Mouse (Mus musculus): ENCODE data around the gene Atg14. TPM values are rescaled to one million over a fixed set of nuclear protein-coding genes. Genes with fewer than 3 reads are reported as not detected.
"Not testable (repeated sequence)": the region's sequence is repeated elsewhere in the genome, so short reads cannot be mapped to it uniquely, and the experiment has no call there.

Gene Atg14
- 9.2 and 16.9 TPM in 2 replicates for polyA plus RNA-seq (2014; fragmentation: Nextera tagmentation; extraction: Ambion mirVana)

- not testable (repeated sequence) for H3K4me2 ChIP-seq (replicated peaks; ENCODE audit: low read depth, low read length); H3K36me3 ChIP-seq (ENCODE audit: control insufficient read depth, insufficient read depth, low read length); H3K27me3 ChIP-seq (ENCODE audit: control insufficient read depth, insufficient read depth, low read length); H3K4me3 ChIP-seq (ENCODE audit: low read length); H3K4me1 ChIP-seq (ENCODE audit: control insufficient read depth, insufficient read depth, low read length); H3K27ac ChIP-seq (ENCODE audit: low read depth, low read length); ATAC-seq (ENCODE audit: low FRiP score, low TSS enrichment); H3K9me3 ChIP-seq (ENCODE audit: control insufficient read depth, low read length); H3K9ac ChIP-seq (ENCODE audit: low read depth, low read length)
- WGBS: 91% methylated on average over 11 of the region's 11 CpGs
Observed at GRCm38 (mm10) chr14:47570549-47570948, at the start of gene Atg14. TSS of gene Atg14 (minus strand) at chr14:47570649.

GRCm38 (mm10) chr14:47618891-47619290 is 48.4 kb upstream of the Atg14 start:
- no peak for ATAC-seq (ENCODE audit: low FRiP score, low TSS enrichment)
- H3K4me2 ChIP-seq (replicated peaks; ENCODE audit: low read depth, low read length): no peak overlapping the region
- no peak overlapping the region for H3K27ac ChIP-seq (ENCODE audit: low read depth, low read length)
- WGBS: 64% methylated on average over 5 of the region's 5 CpGs
- no peaks in the 10 kb centered on the region for H3K36me3 ChIP-seq (ENCODE audit: control insufficient read depth, insufficient read depth, low read length)
- no peak overlapping the region for H3K9ac ChIP-seq (ENCODE audit: low read depth, low read length)
- H3K27me3 ChIP-seq (ENCODE audit: control insufficient read depth, insufficient read depth, low read length): no peaks in the 10 kb centered on the region
- no peaks in the 10 kb centered on the region for H3K9me3 ChIP-seq (ENCODE audit: control insufficient read depth, low read length)
- H3K4me3 ChIP-seq (ENCODE audit: low read length): no peak overlapping the region
- H3K4me1 ChIP-seq (ENCODE audit: control insufficient read depth, insufficient read depth, low read length): no peaks in the 10 kb centered on the region

GRCm38 (mm10) chr14:47613254-47613653 is 42.8 kb upstream of the Atg14 start:
- H3K4me3 ChIP-seq (ENCODE audit: low read length): no peak overlapping the region
- no peak overlapping the region for H3K27ac ChIP-seq (ENCODE audit: low read depth, low read length)
- no peaks in the 10 kb centered on the region for H3K9me3 ChIP-seq (ENCODE audit: control insufficient read depth, low read length)
- ATAC-seq (ENCODE audit: low FRiP score, low TSS enrichment): no peak
- H3K4me2 ChIP-seq (replicated peaks; ENCODE audit: low read depth, low read length): no peak overlapping the region
- no peaks in the 10 kb centered on the region for H3K36me3 ChIP-seq (ENCODE audit: control insufficient read depth, insufficient read depth, low read length)
- no peaks in the 10 kb centered on the region for H3K4me1 ChIP-seq (ENCODE audit: control insufficient read depth, insufficient read depth, low read length)
- WGBS: 57% methylated on average over 7 of the region's 7 CpGs
- H3K9ac ChIP-seq (ENCODE audit: low read depth, low read length): no peak overlapping the region
- no peaks in the 10 kb centered on the region for H3K27me3 ChIP-seq (ENCODE audit: control insufficient read depth, insufficient read depth, low read length)

- 0 out of 2 replicates have a peak, but pooled peaks have one; percentile 46 for ATAC-seq (ENCODE audit: low FRiP score, low TSS enrichment)
- no peaks in the 10 kb centered on the region for H3K27me3 ChIP-seq (ENCODE audit: control insufficient read depth, insufficient read depth, low read length)
- H3K4me1 ChIP-seq (ENCODE audit: control insufficient read depth, insufficient read depth, low read length): no peaks in the 10 kb centered on the region
- H3K4me3 ChIP-seq (ENCODE audit: low read length): peak overlapping the region; percentile 17; the same call in 1 of the 2 replicates
- H3K27ac ChIP-seq (ENCODE audit: low read depth, low read length): no peak overlapping the region
- WGBS: 29% methylated on average over 11 of the region's 11 CpGs
- no peak overlapping the region for H3K9ac ChIP-seq (ENCODE audit: low read depth, low read length)
- H3K4me2 ChIP-seq (replicated peaks; ENCODE audit: low read depth, low read length): no peak overlapping the region; the same call in 1 of the 2 replicates
- no peaks in the 10 kb centered on the region for H3K36me3 ChIP-seq (ENCODE audit: control insufficient read depth, insufficient read depth, low read length)
- no peaks in the 10 kb centered on the region for H3K9me3 ChIP-seq (ENCODE audit: control insufficient read depth, low read length)
Observed at GRCm38 (mm10) chr14:47597942-47598388, 27.5 kb upstream of the Atg14 start.

GRCm38 (mm10) chr14:47594426-47595103 is 24.1 kb upstream of the Atg14 start:
- ATAC-seq (ENCODE audit: low FRiP score, low TSS enrichment): no peak
- H3K9ac ChIP-seq (ENCODE audit: low read depth, low read length): no peak overlapping the region
- no peaks in the 10 kb centered on the region for H3K36me3 ChIP-seq (ENCODE audit: control insufficient read depth, insufficient read depth, low read length)
- H3K4me2 ChIP-seq (replicated peaks; ENCODE audit: low read depth, low read length): no peak overlapping the region
- no peak overlapping the region for H3K27ac ChIP-seq (ENCODE audit: low read depth, low read length)
- 49% methylated on average over 7 of the region's 7 CpGs for WGBS
- no peaks in the 10 kb centered on the region for H3K9me3 ChIP-seq (ENCODE audit: control insufficient read depth, low read length)
- H3K4me3 ChIP-seq (ENCODE audit: low read length): no peak overlapping the region
- H3K27me3 ChIP-seq (ENCODE audit: control insufficient read depth, insufficient read depth, low read length): no peaks in the 10 kb centered on the region
- H3K4me1 ChIP-seq (ENCODE audit: control insufficient read depth, insufficient read depth, low read length): no peaks in the 10 kb centered on the region

GRCm38 (mm10) chr14:47590391-47590975 is 20.0 kb upstream of the Atg14 start:
- ATAC-seq (ENCODE audit: low FRiP score, low TSS enrichment): no peak
- Histone ChIP-seq H3K27ac (ENCODE audit: low read depth, low read length) (no peak overlapping the region), H3K9ac (ENCODE audit: low read depth, low read length) (no peak overlapping the region), H3K4me2 (replicated peaks; ENCODE audit: low read depth, low read length) (no peak overlapping the region), H3K27me3 (ENCODE audit: control insufficient read depth, insufficient read depth, low read length) (no peaks in the 10 kb centered on the region), H3K9me3 (ENCODE audit: control insufficient read depth, low read length) (no peaks in the 10 kb centered on the region), H3K4me3 (ENCODE audit: low read length) (no peak overlapping the region), H3K36me3 (ENCODE audit: control insufficient read depth, insufficient read depth, low read length) (no peaks in the 10 kb centered on the region), H3K4me1 (ENCODE audit: control insufficient read depth, insufficient read depth, low read length) (no peaks in the 10 kb centered on the region)
- WGBS: 79% methylated on average over 10 of the region's 10 CpGs

- H3K4me1 ChIP-seq (ENCODE audit: control insufficient read depth, insufficient read depth, low read length): no peaks in the 10 kb centered on the region
- H3K4me3 ChIP-seq (ENCODE audit: low read length): no peak overlapping the region
- no peak overlapping the region for H3K27ac ChIP-seq (ENCODE audit: low read depth, low read length)
- no peak overlapping the region for H3K4me2 ChIP-seq (replicated peaks; ENCODE audit: low read depth, low read length)
- no peaks in the 10 kb centered on the region for H3K27me3 ChIP-seq (ENCODE audit: control insufficient read depth, insufficient read depth, low read length)
- ATAC-seq (ENCODE audit: low FRiP score, low TSS enrichment): no peak
- H3K36me3 ChIP-seq (ENCODE audit: control insufficient read depth, insufficient read depth, low read length): no peaks in the 10 kb centered on the region
- no peak overlapping the region for H3K9ac ChIP-seq (ENCODE audit: low read depth, low read length)
- H3K9me3 ChIP-seq (ENCODE audit: control insufficient read depth, low read length): no peaks in the 10 kb centered on the region
- WGBS: 88% methylated on average over 1 of the region's 1 CpGs
Observed at GRCm38 (mm10) chr14:47589444-47589843, 19.0 kb upstream of the Atg14 start.

- Histone ChIP-seq H3K27ac (ENCODE audit: low read depth, low read length) (no peak overlapping the region), H3K4me1 (ENCODE audit: control insufficient read depth, insufficient read depth, low read length) (no peaks in the 10 kb centered on the region), H3K4me2 (replicated peaks; ENCODE audit: low read depth, low read length) (no peak overlapping the region), H3K9ac (ENCODE audit: low read depth, low read length) (no peak overlapping the region), H3K36me3 (ENCODE audit: control insufficient read depth, insufficient read depth, low read length) (no peaks in the 10 kb centered on the region), H3K27me3 (ENCODE audit: control insufficient read depth, insufficient read depth, low read length) (no peaks in the 10 kb centered on the region), H3K9me3 (ENCODE audit: control insufficient read depth, low read length) (no peaks in the 10 kb centered on the region), H3K4me3 (ENCODE audit: low read length) (no peak overlapping the region)
- no peak for ATAC-seq (ENCODE audit: low FRiP score, low TSS enrichment)
Observed at GRCm38 (mm10) chr14:47584346-47584745, 13.9 kb upstream of the Atg14 start.

- ATAC-seq (ENCODE audit: low FRiP score, low TSS enrichment): no peak
- no peaks in the 10 kb centered on the region for H3K36me3 ChIP-seq (ENCODE audit: control insufficient read depth, insufficient read depth, low read length)
- no peaks in the 10 kb centered on the region for H3K9me3 ChIP-seq (ENCODE audit: control insufficient read depth, low read length)
- no peaks in the 10 kb centered on the region for H3K27me3 ChIP-seq (ENCODE audit: control insufficient read depth, insufficient read depth, low read length)
- no peak overlapping the region for H3K4me3 ChIP-seq (ENCODE audit: low read length)
- H3K4me1 ChIP-seq (ENCODE audit: control insufficient read depth, insufficient read depth, low read length): no peaks in the 10 kb centered on the region
- no peak overlapping the region for H3K27ac ChIP-seq (ENCODE audit: low read depth, low read length)
- H3K9ac ChIP-seq (ENCODE audit: low read depth, low read length): no peak overlapping the region
- 82% methylated on average over 2 of the region's 2 CpGs for WGBS
- H3K4me2 ChIP-seq (replicated peaks; ENCODE audit: low read depth, low read length): no peak overlapping the region
Observed at GRCm38 (mm10) chr14:47581681-47582080, 11.2 kb upstream of the Atg14 start.
